Mouse (Mus musculus): ENCODE results near the gene Rgl2. TPM values are rescaled to one million over a fixed set of nuclear protein-coding genes. Genes with fewer than 3 reads are reported as not detected.

Rgl2 gene
- total and polyA plus RNA-seq, 3 experiments, result 24.9 to 43.6 TPM; not detected in 1

DNA sequence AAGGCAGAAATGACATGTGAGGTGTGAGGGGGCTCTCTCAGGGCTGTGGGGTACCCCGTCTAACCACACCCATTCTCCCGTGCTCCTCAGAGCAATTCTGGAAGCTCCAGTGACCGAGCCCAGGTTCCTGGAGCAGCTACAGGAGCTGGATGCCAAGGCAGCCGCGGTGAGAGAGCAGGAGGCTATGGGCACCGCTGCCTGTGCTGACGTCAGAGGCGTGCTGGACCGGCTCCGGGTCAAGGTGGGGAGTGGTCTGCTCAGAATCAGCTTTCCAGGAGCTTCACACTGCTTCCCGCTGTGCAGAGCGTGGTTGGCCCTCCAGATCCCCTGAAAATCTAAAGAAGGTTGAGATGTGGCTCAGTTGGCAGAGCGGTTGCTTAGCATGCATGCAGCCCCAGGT is 29.8 kb downstream of the Rgl2 start:
- DNase-seq (ENCODE audit: low read depth, low spot score), result no peak
- no peak overlapping the region for H3K27ac ChIP-seq (ENCODE audit: control insufficient read depth, low read depth, low read length)
- TF ChIP-seq CHD2 (IDR thresholded peaks at IDR 0.05; ENCODE audit: low read length) (no peak), MEF2A (IDR thresholded peaks at IDR 0.05; ENCODE audit: extremely low read depth, insufficient replicate concordance, low read depth, low read length, poor library complexity, severe bottlenecking) (no peak), EP300 (IDR thresholded peaks at IDR 0.05; ENCODE audit: low read depth in 1 of 2, low read length in 2 of 2) (no peak), CTCF (IDR thresholded peaks at IDR 0.05 in 2 of 3, conservative IDR thresholded peaks at IDR 0.05 in 1 of 3; ENCODE audit: control insufficient read depth in 1 of 3, insufficient read depth in 1 of 3, low read depth in 2 of 3, low read length in 3 of 3, poor library complexity in 1 of 3, severe bottlenecking in 1 of 3) (no peak), SMC3 (IDR thresholded peaks at IDR 0.05; ENCODE audit: low read depth, low read length) (no peak), MAZ (IDR thresholded peaks at IDR 0.05; ENCODE audit: low read depth, low read length) (no peak), POLR2AphosphoS5 (IDR thresholded peaks at IDR 0.05; ENCODE audit: borderline replicate concordance, low read depth, low read length) (no peak), ZNF384 (IDR thresholded peaks at IDR 0.05; ENCODE audit: low read depth, low read length) (no peak), BHLHE40 (IDR thresholded peaks at IDR 0.05; ENCODE audit: borderline replicate concordance, low read depth, low read length) (no peak)
- no peaks in the 10 kb centered on the region for H3K4me1 ChIP-seq (ENCODE audit: control insufficient read depth in 1 of 2, insufficient read depth in 2 of 2, low read length in 2 of 2)
- H3K27me3 ChIP-seq (ENCODE audit: control insufficient read depth in 1 of 2, insufficient read depth in 2 of 2, low read length in 2 of 2), result no peaks in the 10 kb centered on the region
- H3K36me3 ChIP-seq (ENCODE audit: control insufficient read depth in 1 of 2, insufficient read depth in 2 of 2, low read length in 2 of 2), result peaks cover 4 to 5% of the 10 kb centered on the region in 2 experiments
- no peak overlapping the region for H3K9ac ChIP-seq (ENCODE audit: control insufficient read depth, low read depth, low read length, poor library complexity, severe bottlenecking)
- no peaks in the 10 kb centered on the region for H3K9me3 ChIP-seq (replicated peaks; ENCODE audit: insufficient read depth, low read length)
- H3K4me3 ChIP-seq (ENCODE audit: control insufficient read depth in 1 of 2, insufficient read depth in 1 of 2, low read depth in 2 of 2, low read length in 2 of 2), result no peak overlapping the region
- peaks cover 23% of the 10 kb centered on the region for H3K79me2 ChIP-seq (ENCODE audit: control insufficient read depth, insufficient read depth, low read length, poor library complexity)

DNA sequence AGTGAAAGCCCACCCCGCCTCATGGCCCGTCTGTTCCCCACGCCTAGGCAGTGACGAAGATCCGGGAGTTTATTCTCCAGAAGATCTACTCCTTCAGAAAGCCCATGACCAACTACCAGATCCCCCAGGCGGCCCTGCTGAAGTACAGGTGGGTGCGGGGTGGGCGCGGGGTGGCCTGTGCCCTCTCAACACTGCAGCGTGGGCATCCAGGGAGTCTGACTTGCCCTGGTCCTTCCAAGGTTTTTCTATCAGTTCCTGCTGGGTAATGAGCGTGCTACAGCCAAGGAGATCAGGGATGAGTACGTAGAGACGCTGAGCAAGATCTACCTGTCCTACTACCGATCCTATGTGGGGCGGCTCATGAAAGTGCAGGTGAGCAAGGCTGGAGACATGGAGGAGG is 30.6 kb downstream of the Rgl2 start:
- no peak overlapping the region for H3K27ac ChIP-seq (ENCODE audit: control insufficient read depth, low read depth, low read length)
- H3K79me2 ChIP-seq (ENCODE audit: control insufficient read depth, insufficient read depth, low read length, poor library complexity), result peaks cover 15% of the 10 kb centered on the region
- peaks cover 0 to 5% of the 10 kb centered on the region in 2 experiments; a peak in 3 of 4 replicates for H3K36me3 ChIP-seq (ENCODE audit: control insufficient read depth in 1 of 2, insufficient read depth in 2 of 2, low read length in 2 of 2)
- H3K4me1 ChIP-seq (ENCODE audit: control insufficient read depth in 1 of 2, insufficient read depth in 2 of 2, low read length in 2 of 2), result no peaks in the 10 kb centered on the region
- DNase-seq (ENCODE audit: low read depth, low spot score), result no peak
- H3K27me3 ChIP-seq (ENCODE audit: control insufficient read depth in 1 of 2, insufficient read depth in 2 of 2, low read length in 2 of 2), result no peaks in the 10 kb centered on the region
- H3K4me3 ChIP-seq (ENCODE audit: control insufficient read depth in 1 of 2, insufficient read depth in 1 of 2, low read depth in 2 of 2, low read length in 2 of 2), result no peak overlapping the region
- TF ChIP-seq USF2 (IDR thresholded peaks at IDR 0.05; ENCODE audit: borderline replicate concordance in 1 of 2, insufficient read depth in 1 of 2, low read depth in 1 of 2, low read length in 2 of 2), result no peak
- TF ChIP-seq SIN3A (IDR thresholded peaks at IDR 0.05; ENCODE audit: low read length), result no peak
- no peak for TF ChIP-seq ZMIZ1 (IDR thresholded peaks at IDR 0.05; ENCODE audit: low read depth, low read length)
- no peak for TF ChIP-seq GABPA (IDR thresholded peaks at IDR 0.05; ENCODE audit: low read depth, low read length)
- no peak for TF ChIP-seq JUND (IDR thresholded peaks at IDR 0.05; ENCODE audit: low read depth, low read length)
- no peak for TF ChIP-seq CHD2 (IDR thresholded peaks at IDR 0.05; ENCODE audit: low read length)
- no peak for TF ChIP-seq MAX (IDR thresholded peaks at IDR 0.05; ENCODE audit: low read length)
- TF ChIP-seq E2F4 (IDR thresholded peaks at IDR 0.05; ENCODE audit: borderline replicate concordance, low read depth, low read length), result no peak
- TF ChIP-seq UBTF (IDR thresholded peaks at IDR 0.05; ENCODE audit: borderline replicate concordance, insufficient read depth, low read depth, low read length), result no peak
- no peak for TF ChIP-seq KAT2A (conservative IDR thresholded peaks at IDR 0.05; ENCODE audit: low read depth, low read length)
- TF ChIP-seq CTCF (IDR thresholded peaks at IDR 0.05 in 2 of 3, conservative IDR thresholded peaks at IDR 0.05 in 1 of 3; ENCODE audit: control insufficient read depth in 1 of 3, insufficient read depth in 1 of 3, low read depth in 2 of 3, low read length in 3 of 3, poor library complexity in 1 of 3, severe bottlenecking in 1 of 3), result no peak
- TF ChIP-seq POLR2A (IDR thresholded peaks at IDR 0.05; ENCODE audit: control insufficient read depth in 1 of 2, insufficient read depth in 1 of 2, low read depth in 1 of 2, low read length in 2 of 2, poor library complexity in 1 of 2), result no peak
- H3K9me3 ChIP-seq (replicated peaks; ENCODE audit: insufficient read depth, low read length), result no peaks in the 10 kb centered on the region
- no peak overlapping the region for H3K9ac ChIP-seq (ENCODE audit: control insufficient read depth, low read depth, low read length, poor library complexity, severe bottlenecking)
